Mouse (Mus musculus) heart, adult 2 months (tissue): ENCODE results near the gene Kcnma1. TPM values are rescaled to one million over a fixed set of nuclear protein-coding genes. Genes with fewer than 3 reads are reported as not detected.
A peak's percentile ranks its signal among the peaks of the same experiment; 100 is the strongest.

ENCODE experiments used
- DNase-seq, 2 experiments: peaks; one replicate each; pipeline ENCODE4 v3.0.0; 2021
- H3K27ac ChIP-seq: fragments of 200-600 bp; 2 replicates; pipeline ENCODE4 v1.8.1; 2022
- H3K27me3 ChIP-seq: fragments of 200-500 bp; 2 replicates; pipeline ENCODE4 v1.6.1; 2012; ENCODE audit warnings: mild to moderate bottlenecking, low read length, inconsistent platforms, mixed read lengths; ENCODE audit not compliant: control insufficient read depth, insufficient read depth
- H3K36me3 ChIP-seq: fragments of 200-500 bp; 2 replicates; pipeline ENCODE4 v1.6.1; 2012; ENCODE audit warnings: low read length, inconsistent platforms; ENCODE audit not compliant: control insufficient read depth, insufficient read depth
- H3K4me1 ChIP-seq: fragments of 200-500 bp; 2 replicates; pipeline ENCODE4 v1.6.1; 2011; ENCODE audit warnings: low read length; ENCODE audit not compliant: control insufficient read depth, insufficient read depth
- H3K4me3 ChIP-seq: fragments of 200-600 bp; 2 replicates; pipeline ENCODE4 v1.8.1; 2022
- H3K79me2 ChIP-seq: fragments of 200-500 bp; replicated peaks from 2 replicates; pipeline ENCODE4 v1.6.1; 2012; ENCODE audit warnings: mild to moderate bottlenecking, inconsistent platforms, low read length, moderate library complexity, mixed read lengths; ENCODE audit not compliant: control insufficient read depth, insufficient read depth
- H3K9ac ChIP-seq: fragments of 200-500 bp; 2 replicates; pipeline ENCODE4 v1.6.1; 2012; ENCODE audit warnings: low read depth, mild to moderate bottlenecking, control low read depth, inconsistent platforms, low read length, mixed read lengths
- CTCF ChIP-seq: fragments of 200-600 bp; IDR thresholded peaks from 2 replicates; pipeline ENCODE4 v1.8.1; 2022; ENCODE audit warnings: antibody characterized with exemption, mild to moderate bottlenecking, moderate library complexity
- EP300 ChIP-seq: fragments of 200-500 bp; IDR thresholded peaks from 2 replicates; pipeline ENCODE4 v1.6.1; 2011; ENCODE audit warnings: low read depth, low read length, control low read depth; ENCODE audit not compliant: insufficient read depth
- POLR2A ChIP-seq: fragments of 200-500 bp; IDR thresholded peaks from 2 replicates; pipeline ENCODE4 v1.6.1; 2011; ENCODE audit warnings: mild to moderate bottlenecking, low read depth, low read length, control low read depth; ENCODE audit not compliant: insufficient read depth
- WGBS: fragments of 180-500 bp; shearing (Covaris S2); methylation state at CpG from one replicate; pipeline ENCODE4 v1.1.7; 2018; 5-methylcytosine and 5-hydroxymethylcytosine counted together
- intact Hi-C: fragments of 180-260 bp; cut with DNase I; formaldehyde crosslinking; loops from one replicate; pipeline ENCODE4 v1.15.1; 2025
- polyA plus RNA-seq: library from polyadenylated mRNA; depleted of rRNA; stranded (reverse); fragments of >200 nt; gene quantifications from 2 replicates; pipeline ENCODE4 v1.2.3, GENCODE M21; 2012
- total RNA-seq, 2 experiments: library from RNA; stranded (reverse); gene quantifications; 2 replicates each; pipeline ENCODE4 v1.2.3; 2021

Kcnma1 gene
- total and polyA plus RNA-seq, 3 experiments, result 0.66 to 0.84 (median 0.78) TPM

DNA sequence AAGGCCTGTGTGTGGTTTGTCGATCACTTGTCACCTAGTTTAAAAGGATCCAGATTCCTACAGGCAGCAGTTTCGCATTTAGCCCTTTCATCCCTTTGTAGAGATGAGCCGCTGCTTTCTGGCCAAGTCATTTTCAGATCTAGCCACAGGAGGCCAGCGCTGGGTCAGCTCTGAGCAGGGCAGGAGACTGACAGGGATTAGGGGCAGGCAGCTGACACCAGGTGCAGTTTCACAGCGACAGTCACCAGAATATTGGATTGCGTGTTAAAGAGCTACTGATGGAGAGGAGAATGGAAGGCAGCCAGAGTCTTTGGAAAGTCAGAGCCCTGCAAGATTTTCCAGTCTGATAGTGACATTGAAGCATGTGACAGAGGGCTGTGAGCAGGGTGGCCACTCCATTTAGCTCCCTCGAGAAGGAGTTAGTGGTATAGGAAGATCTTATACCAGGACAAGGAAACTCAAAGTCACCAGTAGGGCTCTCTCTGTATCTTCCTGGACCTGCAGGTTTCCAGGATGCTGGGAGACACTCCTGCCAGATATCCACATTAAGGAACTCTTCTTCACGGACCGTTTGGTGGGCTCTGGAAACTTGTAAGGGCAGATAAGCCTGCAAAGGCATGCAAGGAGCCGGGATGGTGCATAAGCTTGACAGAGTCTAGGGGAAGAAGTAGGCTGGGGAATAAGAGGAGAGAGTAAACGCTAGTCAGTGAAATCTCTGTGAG is 21.4 kb upstream of the Kcnma1 start:
- intact Hi-C loops, result no loop called here
- Histone ChIP-seq H3K4me1 (no peaks in the 10 kb centered on the region), H3K79me2 (no peaks in the 10 kb centered on the region), H3K4me3 (no peak overlapping the region), H3K9ac (no peak overlapping the region), H3K36me3 (no peaks in the 10 kb centered on the region), H3K27ac (no peak overlapping the region), H3K27me3 (no peaks in the 10 kb centered on the region; the same call in 1 of the 2 replicates)
- 19% methylated on average over 11 of the region's 11 CpGs for WGBS
- no peak for DNase-seq
- TF ChIP-seq CTCF (no peak), EP300 (no peak), POLR2A (no peak)

DNA sequence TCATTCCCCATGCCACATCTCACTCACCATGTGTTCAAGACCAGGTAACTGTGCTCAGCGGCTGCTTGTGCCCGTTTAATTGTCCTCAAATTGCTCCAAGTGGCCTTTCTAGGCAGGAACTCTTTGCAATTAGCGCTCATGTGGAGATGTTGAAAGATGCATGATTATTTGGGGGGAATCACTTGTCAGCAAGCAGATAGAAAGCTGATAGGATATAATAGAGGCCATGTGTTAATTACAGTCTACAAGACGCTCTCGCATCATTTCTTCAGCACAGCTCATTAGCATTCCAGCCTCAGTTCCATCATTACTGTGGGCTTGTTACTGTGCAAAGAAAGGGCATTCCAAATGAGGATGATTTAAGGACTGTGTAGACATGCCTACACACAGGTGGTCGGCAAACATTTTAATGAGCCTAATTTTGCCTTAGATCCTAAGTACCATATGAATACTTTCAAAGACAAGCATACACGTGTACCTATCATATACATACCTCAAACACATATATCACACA is 18.6 kb upstream of the Kcnma1 start:
- H3K4me3 ChIP-seq, result no peak overlapping the region
- H3K79me2 ChIP-seq, result no peaks in the 10 kb centered on the region
- H3K4me1 ChIP-seq, result no peaks in the 10 kb centered on the region
- H3K9ac ChIP-seq, result no peak overlapping the region
- 81% methylated on average over 7 of the region's 7 CpGs for WGBS
- no peak for DNase-seq
- no peak overlapping the region for H3K27ac ChIP-seq
- no peak for TF ChIP-seq EP300
- no peak for TF ChIP-seq CTCF
- no peak for TF ChIP-seq POLR2A
- peaks cover 1% of the 10 kb centered on the region for H3K27me3 ChIP-seq
- H3K36me3 ChIP-seq, result no peaks in the 10 kb centered on the region
- intact Hi-C loops, result no loop called here

DNA sequence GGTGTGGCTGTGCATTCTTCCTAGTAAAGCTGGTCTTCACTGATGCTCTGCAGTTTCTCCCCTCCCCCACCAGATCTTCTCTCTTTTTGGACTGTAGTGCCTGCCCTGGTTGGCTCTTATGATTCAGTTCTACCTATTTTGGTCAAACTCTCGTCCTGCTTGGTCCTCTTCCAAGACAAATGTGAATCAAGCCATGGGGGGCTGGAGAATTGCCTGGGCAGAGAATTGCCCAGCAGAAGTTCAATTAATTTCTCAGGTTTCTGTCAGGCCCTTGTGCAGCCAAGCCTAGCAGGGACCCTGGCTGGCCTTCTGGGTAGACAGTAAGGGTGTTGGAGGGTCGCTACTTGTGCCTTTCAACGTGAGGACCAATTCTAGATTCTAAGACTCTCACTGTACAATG is 17.9 kb upstream of the Kcnma1 start:
- Histone ChIP-seq H3K79me2 (no peaks in the 10 kb centered on the region), H3K27ac (no peak overlapping the region), H3K9ac (no peak overlapping the region), H3K27me3 (peaks cover 3% of the 10 kb centered on the region), H3K4me1 (no peaks in the 10 kb centered on the region), H3K36me3 (no peaks in the 10 kb centered on the region), H3K4me3 (no peak overlapping the region)
- TF ChIP-seq POLR2A (no peak), EP300 (no peak), CTCF (no peak)
- intact Hi-C loops, result no loop called here
- no peak for DNase-seq
- WGBS, result 66% methylated on average over 3 of the region's 3 CpGs

DNA sequence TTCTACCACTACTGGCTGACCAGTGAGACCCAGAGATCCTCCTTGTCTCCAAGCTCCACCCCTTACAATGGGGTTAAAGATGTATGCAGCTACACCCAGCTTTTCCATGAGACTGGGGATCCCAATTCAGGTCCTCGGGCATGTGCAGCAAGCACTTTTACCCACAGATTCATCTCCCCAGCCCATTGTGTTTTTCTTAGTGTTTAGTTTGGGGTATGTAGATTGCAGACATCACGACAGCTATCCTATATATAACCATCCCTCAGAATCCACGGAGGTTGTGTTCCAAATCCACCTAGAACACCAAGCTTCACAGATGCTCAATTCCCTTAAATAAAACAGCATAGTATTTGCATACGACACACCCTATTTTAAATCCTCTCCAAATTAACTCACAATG is 6.4 kb upstream of the Kcnma1 start:
- Histone ChIP-seq H3K4me1 (no peaks in the 10 kb centered on the region), H3K79me2 (no peaks in the 10 kb centered on the region), H3K9ac (no peak overlapping the region), H3K27me3 (no peaks in the 10 kb centered on the region), H3K4me3 (no peak overlapping the region), H3K27ac (no peak overlapping the region), H3K36me3 (no peaks in the 10 kb centered on the region)
- WGBS, result 71% methylated on average over 4 of the region's 4 CpGs
- DNase-seq, result no peak
- TF ChIP-seq POLR2A, result no peak
- no peak for TF ChIP-seq EP300
- no peak for TF ChIP-seq CTCF
- intact Hi-C loops, result no loop called here

DNA sequence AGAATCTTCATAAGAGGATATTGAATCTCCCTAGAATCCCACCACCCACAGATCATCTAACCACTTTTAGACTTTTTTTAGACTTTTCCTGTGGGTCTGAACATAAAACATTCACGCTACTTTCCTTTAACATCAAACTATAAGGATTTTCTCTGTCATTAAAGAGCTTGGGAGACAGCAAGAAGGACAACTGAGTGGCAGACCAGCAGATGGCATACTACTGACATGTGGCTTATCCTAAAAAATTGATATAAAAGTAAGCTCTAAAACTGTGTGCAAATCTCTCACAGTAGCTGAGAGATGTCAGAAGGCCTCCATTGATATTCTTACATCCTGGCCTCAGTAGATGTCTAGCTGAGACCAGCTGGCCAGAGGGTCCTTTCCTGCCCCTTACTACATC is 4.3 kb downstream of the Kcnma1 start:
- Histone ChIP-seq H3K4me3 (no peak overlapping the region), H3K27ac (no peak overlapping the region), H3K27me3 (peaks cover under 1% of the 10 kb centered on the region), H3K36me3 (no peaks in the 10 kb centered on the region), H3K79me2 (no peaks in the 10 kb centered on the region), H3K9ac (no peak overlapping the region), H3K4me1 (no peaks in the 10 kb centered on the region)
- DNase-seq, result no peak
- no peak for TF ChIP-seq POLR2A
- no peak for TF ChIP-seq EP300
- TF ChIP-seq CTCF, result no peak
- intact Hi-C loops, result loop anchor here (2.0 kb wide), 1 partner anchor 435 kb away; no protein-coding TSS in a partner anchor
- WGBS, result 79% methylated on average over 1 of the region's 1 CpGs

DNA sequence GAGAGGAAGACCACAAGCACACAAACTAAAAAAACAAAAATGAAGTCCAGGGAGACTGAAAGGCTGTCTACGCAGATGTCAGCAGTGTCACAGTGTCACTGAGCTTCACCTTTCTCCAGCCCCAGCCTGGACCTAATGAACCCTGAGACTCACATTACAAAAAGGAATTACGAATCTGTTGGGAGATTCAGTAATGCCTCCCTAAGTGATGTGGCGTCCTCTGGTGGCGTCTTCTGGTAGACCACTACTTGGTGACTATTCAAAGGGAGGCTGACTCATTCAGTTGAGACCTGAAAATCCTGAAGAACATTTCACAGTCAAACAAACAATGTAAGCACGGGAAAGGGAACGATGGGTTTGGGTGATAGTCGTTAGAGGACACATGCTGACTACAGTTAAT is 6.0 kb downstream of the Kcnma1 start:
- H3K27me3 ChIP-seq, result peaks cover 15% of the 10 kb centered on the region
- H3K4me3 ChIP-seq, result no peak overlapping the region
- TF ChIP-seq EP300 (no peak), CTCF (peak; percentile 93; the same call in 1 of the 2 replicates)
- no peak overlapping the region for H3K27ac ChIP-seq
- intact Hi-C loops, result loop anchor here (1.0 to 2.0 kb wide), 3 partner anchors 217 to 433 kb away; no protein-coding TSS in a partner anchor
- peak; percentile 37 to 67 for DNase-seq
- H3K4me1 ChIP-seq, result no peaks in the 10 kb centered on the region
- 8% methylated on average over 7 of the region's 7 CpGs for WGBS
- H3K9ac ChIP-seq, result no peak overlapping the region
- H3K79me2 ChIP-seq, result no peaks in the 10 kb centered on the region
- no peaks in the 10 kb centered on the region for H3K36me3 ChIP-seq
